Mouse (Mus musculus) right cerebral cortex, adult 2 months (tissue): Measurements from ENCODE around the gene Acadl.

Source experiments
- DNase-seq, 2 experiments: peaks; one replicate each; pipeline ENCODE4 v3.0.0; 2021 to 2022; ENCODE audit warnings: low spot score in 2 of 2

Acadl gene

DNA sequence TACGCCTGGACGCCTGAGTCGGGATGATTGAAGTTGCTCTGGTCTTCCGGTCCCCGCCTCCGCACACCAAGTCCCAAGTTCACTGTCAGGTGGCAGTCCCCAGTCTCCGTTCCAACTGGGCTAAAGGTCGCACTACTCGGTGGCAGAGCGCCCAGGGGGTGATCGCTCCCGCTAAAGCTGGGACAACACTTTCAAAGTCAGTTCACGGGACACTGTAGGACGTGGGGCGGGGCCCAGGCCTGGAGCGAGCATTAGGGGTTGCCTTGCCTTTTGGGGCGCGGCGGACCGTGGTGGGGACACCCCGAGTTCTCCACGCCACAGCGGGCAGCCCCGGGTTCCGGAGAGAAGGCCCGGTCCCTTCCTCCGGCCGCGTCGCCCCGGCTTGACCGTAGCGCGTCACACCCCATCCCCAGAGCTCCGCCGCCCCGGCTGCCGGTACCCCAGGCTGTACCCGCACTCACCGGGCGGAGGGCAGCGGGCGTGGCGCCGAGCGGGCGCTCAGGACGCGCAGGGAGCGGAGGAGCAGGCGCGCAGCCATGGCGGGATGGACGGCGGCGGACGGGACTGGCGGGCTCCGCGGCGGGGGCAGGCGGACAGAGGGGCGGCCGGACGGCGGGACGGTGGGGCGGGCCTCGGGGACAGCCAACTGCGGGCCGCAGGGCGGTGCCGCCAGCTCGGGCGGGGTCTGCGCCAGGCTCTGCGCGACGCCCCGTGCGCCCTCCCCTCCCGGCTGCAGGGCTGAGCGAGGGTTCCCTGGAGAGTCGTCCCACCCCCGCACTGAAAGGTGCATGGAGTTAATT is at the start of gene Acadl:
Acadl (minus strand) TSS at position 566 of the 800 bp plus-strand sequence.
- peak; percentile 56 to 58 for DNase-seq

DNA sequence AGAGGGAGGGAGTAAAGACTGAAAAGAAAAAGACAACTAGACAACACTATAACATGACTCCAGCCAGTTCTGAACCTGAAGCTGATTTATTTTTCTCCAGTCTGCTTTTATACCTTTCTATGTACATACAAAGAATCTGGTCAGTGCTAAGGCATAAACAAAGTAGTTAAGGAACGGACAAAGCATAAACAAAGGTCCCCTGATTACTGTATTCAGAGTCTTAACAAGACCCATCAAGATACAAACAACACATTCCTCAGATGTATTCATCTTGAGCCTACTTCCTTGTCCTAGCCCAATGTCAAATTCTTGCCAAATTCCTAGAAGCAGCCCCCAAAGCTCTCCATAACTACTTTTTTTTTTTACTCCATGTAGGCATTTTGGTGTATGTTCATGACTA is 49.2 kb upstream of the Acadl start:
- DNase-seq: no peak

DNA sequence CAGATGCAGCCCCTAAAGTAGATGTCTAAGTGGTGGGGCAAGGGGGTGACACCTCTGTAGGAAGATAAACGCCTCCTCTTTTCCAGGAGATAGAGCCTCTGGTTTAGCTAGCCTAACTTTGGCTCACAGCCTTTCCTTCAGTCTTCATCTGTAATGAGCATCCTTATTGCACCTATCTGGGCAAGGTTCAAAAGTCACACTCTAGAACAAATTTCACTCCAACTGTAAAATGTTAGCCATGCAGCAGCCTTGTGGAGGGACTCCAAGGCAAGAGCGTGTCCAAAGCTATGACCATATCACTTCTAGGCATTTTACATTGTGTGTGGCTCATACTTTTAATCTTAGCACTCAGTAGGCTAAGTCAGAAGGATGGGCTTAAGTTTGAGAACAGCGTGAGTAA is 39.5 kb upstream of the Acadl start:
- DNase-seq: no peak

DNA sequence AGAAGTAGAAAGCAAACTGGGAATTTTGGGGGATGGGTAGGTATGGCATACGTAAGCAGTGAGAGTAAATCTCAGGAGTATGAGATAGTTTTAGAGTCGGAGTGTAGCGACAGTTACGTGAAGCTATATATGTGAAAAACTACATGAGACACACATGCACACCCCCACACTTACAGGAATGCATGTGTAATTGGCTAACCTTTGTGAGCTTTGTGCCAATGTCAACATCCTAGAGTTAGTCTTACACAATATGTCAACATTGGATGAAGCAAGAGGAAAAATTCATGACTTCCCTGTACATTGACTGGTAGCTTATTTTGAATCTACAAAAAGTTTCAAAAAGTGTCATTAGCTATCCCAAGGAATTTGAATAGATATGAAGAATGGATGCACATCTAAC is 37.9 kb upstream of the Acadl start:
- DNase-seq: no peak

DNA sequence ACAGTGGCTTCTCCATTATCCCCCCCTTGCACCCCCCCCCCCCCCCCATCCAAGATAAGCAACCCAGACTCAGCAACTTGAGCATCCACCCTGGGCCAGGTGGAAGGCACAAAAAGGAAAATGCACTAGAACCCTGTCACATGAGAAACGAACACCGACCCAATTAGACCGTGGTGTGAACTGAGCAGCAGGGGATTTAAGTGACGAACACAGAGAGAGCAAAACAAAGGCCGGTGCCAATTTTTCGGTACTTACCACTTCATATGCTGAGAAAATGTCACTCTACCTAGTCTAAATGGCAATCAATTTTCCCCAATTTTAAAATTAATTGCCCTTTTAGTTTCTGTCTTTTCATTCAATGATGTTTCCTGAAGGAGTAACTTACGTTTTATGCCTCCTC is 35.2 kb upstream of the Acadl start:
- DNase-seq: no peak

DNA sequence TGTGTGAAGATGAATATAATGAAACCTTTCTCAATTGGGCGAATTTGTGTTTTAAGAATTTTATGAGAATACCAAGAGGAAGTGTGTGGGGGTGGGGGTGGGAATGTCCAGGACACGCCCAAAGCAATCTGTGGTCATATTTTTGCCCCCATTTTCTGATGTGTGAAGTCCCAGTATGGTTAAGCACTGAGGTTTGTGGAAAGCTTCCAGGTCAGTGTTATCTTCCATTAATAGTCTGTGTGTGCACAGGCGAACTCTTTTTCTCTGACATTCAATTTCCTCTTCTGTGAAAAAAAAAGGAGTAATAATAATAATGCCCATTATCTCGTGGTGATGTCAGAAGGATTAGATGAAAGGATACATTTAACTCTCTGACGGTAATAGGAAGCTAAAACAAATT is 33.5 kb upstream of the Acadl start:
- DNase-seq: peak in 1 of 2 experiments; percentile 8

DNA sequence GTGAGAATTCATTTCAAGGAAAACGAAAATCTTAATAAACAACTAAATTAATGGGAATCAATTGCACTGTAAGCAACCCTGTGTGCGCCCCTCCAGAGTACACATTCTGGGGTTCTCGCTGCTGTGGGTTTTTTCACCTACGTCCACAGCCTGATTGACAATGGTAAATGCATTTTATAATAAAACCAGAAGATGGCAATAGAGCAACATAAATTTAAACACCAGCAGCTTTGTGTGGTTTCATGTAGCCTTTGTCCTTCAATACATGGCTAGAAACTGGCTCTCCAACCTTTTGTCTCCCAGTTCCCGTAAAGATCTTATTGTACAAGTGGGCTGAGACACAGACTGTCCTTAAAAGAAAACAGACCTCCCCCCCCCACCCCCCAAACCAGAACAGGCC is 33.0 kb upstream of the Acadl start:
- no peak for DNase-seq

DNA sequence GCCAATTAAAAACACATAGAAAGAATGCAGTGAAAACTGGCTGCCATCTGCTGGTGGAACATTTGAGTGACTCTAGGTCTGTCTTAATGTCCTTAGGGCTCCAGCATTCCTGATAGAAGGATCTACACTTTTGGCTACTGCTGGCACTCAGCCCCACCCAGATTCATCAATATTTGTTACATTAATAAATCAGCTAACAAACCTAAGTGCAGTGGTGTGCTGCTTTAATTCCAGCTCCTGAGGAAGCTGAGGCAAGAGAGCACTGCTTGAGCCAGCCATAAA is 32.7 kb upstream of the Acadl start:
- peak; percentile 60 to 80 for DNase-seq

DNA sequence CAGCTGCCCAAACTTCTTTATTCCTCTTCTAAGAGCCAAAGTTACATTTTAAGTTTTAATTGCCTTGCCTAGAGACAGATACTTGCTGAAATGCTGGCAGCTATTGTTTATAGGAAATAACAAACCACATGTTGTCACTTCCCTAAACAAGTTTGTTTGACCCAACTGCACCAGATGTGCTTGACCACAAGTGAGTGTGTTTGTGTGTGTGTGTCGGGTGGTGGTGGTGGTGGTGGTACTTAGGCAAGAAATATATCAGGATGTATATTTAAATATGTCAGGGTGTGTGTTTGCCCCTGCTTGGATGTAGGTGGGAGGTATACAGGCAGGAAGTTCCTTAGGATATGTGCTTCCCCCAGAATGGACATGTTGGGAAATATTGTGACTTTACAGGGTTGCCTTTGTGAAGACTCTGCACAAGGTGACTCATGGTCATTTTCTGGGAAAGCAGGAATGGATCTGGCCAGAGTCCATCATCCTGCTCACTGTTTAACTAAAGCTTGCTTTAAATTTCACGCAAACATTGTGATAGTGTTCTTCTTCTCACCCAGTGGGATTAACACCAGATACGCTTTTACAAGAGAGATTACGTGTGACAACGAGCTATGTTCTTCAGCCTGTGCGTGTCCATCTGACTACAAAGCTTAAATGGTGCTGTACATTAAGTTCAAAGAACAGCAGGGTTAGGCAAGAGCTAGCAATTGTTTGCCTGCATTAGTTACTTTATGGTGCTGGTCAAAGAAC is 32.2 kb upstream of the Acadl start:
- no peak for DNase-seq

DNA sequence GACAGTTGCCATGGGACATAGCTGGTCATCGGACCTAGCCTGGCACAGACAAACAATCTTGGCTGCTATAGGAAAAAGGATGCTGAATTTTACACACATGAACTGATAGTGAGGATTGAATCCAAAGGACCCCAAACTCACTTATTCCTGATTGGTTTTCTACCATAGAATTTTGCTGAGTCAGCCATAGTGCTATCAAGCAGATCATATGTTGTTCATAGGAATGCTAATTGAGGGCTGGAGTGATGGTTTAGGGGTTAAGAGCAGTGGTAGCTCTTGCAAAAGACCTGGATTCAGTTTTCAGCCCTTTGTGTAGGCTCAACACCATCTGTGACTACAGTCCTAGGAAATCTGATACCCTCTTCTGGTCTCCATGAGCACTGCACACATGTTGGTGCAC is 24.1 kb upstream of the Acadl start:
- no peak for DNase-seq

DNA sequence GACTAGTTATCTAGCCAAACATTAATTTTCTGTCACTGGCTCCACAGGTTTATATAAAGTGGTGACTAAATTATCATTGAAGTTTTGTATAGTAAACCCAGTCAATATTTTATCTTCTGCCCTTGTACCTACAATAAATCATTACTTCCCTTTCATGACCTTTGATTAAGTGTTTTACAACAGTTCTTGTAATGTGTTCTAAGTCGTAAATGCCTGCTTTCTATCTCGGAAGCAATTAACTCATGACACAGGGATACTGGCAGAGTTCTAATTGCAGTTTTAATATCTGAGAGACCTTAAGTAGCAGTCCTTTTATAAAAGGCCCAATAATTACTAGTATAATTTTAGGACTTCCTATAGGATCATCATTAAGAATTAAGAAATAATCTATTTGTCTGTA is 17.1 kb upstream of the Acadl start:
- DNase-seq: no peak

DNA sequence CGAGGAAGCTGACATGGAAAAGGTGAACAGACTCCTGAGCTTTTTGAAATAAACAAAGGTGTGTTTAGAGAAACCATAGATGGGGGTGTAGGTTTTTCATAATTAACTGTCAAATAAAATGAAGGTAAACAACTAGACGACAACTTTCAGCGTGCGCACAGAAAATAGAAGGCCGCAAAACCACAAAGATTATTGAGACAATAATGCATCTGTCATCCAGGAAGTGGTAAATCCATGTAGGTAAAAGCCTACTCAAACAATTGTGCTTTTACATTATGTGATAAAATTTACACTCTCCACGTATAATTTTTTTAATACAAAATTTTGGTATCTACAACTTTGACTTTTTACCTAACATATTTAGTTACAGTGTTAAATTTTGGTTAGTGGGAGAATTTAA is 11.7 kb upstream of the Acadl start:
- DNase-seq: no peak

DNA sequence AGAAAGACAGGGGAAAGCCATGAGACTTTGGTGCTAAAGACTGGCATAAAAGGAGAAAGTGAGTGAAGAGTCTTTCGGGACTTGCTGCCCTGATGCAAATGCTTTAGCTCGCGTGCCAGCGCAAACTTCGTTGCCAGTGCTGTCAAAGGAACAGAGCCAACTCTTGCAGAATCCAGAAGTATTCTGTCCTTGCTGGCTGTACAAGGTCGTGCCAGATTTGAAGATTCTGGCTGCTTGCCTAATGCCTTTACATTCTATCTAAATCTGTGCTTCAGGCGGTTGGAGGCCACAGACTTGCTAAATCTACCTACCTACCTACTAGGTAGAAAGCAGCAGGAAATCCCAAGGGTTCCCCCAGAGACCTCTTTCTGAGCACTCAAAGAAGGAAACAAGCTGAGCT is 8.5 kb upstream of the Acadl start:
- DNase-seq: no peak

DNA sequence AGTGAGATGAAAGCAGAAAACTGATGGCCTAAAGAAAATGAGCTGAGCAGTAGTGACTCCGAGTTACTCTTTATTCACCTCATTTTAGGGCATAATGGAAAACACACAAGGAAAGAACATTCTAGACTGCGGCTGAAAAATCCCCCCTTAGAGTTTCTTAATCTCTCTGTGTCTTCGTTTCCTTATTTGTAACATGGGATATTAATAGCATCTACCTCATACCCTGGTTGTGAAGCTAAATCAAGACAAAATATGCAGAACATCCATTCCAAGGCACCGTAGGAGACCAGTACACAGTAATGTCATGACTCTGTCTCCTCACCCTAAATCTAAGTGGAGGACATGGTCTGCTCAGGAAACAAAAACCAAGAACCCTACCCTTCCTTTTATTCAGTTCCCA is 2.6 kb upstream of the Acadl start:
- DNase-seq: no peak

DNA sequence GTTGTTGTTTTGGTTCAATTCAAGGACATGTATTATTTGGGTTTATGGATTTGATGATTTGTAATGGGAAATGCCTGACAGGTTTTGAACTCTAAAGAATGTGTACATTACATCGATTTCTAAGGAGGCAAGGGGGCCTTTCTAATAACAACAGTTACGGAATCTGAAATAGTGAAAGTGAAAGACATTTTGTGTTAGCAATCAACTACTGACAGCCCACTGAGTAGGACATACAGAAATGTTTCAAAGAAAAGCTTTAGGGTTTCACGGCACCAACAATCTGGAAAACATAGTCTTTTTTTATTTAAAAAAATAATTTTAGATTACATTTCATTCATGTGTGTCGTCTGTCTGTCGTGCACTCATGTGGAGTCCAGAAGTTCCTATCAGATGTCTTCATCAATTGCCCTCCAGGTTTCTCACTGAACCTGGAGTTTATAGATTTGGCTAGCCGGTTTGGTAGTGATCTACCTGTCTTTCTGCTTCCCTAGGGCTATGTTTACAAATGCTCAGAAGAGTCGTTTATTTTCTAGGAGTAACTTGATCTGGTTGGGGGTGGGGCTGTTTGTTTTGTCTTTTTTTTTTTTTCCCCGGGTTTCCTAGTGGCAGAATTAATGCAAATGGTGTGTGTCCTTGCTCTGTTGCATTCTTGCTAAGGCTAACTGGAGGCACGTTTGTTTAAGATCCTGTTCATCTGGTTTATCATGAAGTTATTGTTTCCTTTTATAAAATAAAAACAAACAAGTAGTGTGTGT is 841 bp upstream of the Acadl start:
- no peak for DNase-seq

DNA sequence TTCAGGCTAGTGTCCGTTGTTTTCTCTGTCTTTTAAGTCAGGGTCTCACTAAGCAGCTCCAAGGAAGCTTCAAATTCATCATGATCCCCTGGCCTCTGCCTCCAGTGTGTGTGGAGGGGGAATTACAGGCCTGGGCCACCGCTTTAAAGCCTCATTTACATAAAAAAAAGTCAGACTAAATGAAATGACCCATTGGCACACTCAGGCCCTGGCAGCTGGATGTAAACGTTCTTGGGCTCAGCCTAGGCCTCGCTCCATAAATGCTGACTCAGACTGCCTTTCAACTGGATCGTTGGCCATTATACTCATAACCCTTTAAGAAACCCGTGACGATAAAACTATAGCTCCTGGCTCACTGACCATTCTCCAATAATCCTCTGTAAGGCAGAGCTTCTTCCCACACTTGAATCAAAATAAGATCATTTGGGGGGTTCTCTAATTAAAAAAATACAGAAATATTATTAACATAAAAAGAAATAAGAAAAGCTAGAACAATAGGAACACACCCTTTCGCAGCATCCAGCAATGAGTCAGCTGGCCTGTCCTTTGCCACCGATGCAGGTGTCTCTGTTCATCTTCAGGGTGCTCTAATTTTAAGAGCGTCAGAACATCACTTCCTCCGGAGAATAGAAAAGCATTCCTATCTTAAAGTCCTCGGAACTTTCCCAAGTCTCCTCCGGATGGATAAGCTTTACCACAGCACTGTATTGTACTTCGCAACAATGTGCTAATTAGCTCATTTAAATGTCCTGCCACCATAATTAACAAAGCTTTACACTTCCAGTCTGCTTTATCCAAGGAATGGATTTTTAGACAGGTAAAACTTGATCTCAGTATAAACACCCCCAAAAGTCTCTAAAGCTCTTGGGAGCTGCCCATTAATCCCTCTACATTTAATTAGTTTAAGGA is 1.1 kb downstream of the Acadl start:
- no peak for DNase-seq

DNA sequence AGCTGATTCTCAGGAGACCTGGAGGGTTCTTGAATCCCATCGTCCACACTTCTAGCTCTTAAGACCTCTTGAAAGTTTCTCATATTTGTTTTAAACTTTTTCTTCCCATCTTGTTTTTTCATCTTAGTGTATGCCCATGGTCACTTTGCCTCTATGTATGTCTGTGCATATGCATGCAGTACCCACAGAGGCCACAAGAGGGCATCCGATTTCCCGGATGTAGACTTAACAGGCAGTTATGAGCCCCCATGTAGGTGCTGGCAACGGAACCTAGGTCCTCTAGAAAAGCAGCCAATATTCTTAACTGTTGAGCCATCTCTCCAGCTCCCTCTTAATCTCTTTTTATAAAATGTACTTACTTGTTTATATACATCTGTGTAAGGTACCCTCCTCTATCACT is 15.6 kb downstream of the Acadl start:
- no peak for DNase-seq

DNA sequence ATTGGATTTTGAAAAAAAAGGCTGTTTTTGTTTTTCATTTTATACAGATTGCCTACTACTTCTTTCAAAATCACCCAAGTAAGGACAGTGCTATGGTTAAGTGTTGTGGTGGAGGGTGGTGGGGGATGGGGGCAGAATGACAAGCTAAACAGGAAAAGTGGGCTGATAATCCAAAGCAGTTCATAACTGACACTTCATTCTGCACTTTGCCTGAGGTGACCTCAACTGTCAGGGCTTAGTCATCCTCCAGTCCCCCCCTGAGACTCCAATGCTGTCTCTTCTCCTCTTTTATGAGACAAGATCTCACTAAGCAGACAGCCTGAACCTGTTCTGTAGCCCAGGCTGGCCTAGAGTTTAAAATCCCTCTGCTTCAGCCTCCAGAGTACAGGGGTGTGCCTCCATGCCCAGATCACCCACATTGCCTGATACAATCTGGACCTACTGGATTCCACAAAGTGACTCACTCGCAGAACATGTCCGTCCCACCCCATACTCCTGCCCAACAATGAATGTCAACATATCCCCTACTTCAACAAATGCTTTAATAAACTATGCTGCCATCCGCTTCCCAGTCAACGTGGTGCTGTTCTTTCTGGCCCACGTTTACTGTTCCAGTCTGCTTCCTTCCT is 17.3 kb downstream of the Acadl start:
- DNase-seq: no peak

DNA sequence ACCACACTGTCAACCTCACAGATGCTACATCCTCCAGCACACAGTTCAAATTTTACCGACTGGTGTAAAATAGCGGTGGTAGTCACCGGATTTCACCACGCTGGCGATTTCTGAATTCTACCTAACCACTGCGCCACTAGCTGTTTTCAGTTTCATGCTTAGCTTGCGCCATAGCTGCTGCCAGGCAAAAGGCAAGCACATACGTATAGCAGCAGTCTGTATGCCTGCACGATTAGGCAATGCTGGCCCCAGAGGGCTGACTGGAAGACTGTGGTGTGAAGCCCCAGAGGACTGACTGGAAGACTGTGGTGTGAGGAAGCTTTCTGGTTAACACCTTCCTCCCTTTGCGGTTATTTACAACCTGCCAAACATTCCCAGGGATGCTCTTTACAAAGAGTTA is 21.1 kb downstream of the Acadl start:
- DNase-seq: no peak

DNA sequence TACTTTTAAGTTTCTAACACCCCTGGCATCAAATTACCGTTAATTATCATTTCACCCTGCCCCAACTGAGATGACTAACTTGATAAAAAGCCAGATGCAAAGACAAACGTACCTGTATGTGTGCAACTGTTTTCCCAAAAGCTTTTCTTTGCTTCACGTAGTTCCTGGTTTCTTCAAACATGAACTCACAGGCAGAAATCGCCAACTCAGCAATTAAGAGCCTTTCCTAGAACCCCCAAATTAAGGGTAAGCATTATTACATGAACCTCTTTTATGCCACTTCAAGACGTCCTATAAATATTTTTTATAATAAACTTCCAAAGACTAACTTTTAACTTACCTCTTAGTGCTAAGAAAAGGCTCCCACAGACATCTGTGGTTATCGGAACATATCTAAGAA is 21.6 kb downstream of the Acadl start:
- no peak for DNase-seq

DNA sequence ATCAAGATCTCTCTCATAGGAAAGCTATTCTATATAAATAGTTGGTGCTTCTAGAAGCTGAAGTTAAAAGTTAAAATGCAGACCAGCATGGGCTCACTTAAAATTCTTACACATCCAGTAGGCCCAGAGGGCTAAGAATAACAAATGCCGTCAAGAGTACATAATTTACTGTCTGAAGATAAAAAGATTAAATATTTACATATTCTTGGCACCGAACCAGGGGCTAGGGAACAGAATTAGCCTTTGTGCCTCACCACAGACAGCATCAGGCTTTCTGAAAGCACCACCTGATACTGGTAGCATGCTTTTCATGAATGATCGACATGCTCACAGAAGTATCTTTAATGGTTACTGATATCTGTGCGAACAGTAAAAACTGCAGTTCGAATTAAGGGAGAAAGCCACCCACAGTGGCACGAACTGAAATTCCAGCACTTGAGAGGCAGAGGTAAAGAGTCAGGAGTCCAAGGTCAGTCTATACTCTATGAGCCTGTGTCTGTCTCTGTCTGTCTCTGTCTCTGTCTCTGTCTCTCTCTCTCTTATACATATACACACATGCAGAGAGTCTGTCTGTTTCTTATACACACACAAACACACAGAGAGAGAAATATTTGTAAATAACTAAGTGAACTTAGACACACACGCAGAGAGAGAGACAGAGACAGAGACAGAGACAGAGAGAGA is 23.2 kb downstream of the Acadl start:
- DNase-seq: no peak
